Mouse (Mus musculus) midbrain, postnatal 0 days (tissue): ENCODE results near the gene Golph3l. TPM values are rescaled to one million over a fixed set of nuclear protein-coding genes. Genes with fewer than 3 reads are reported as not detected.

Source experiments
- ATAC-seq: fragments of 200-750 bp; cut with Nextera tagmentation; 2 replicates; pipeline ENCODE4 v1.8.0; 2017; ENCODE audit warnings: moderate number of reproducible peaks, mild to moderate bottlenecking, moderate TSS enrichment, moderate library complexity; ENCODE audit not compliant: low FRiP score
- DNase-seq: peaks from one replicate; pipeline ENCODE4 v3.0.0-alpha.2; 2015; ENCODE audit warnings: low spot score
- H3K27ac ChIP-seq: fragments of 300-500 bp; sonication (generic); 2 replicates; pipeline ENCODE4 v1.5.1; 2014; ENCODE audit warnings: low read depth, mild to moderate bottlenecking, low read length, mixed read lengths
- H3K27me3 ChIP-seq: fragments of 300-500 bp; sonication (generic); 2 replicates; pipeline ENCODE4 v1.6.1; 2014; ENCODE audit warnings: low read length, control low read depth, mixed read lengths; ENCODE audit not compliant: insufficient read depth
- H3K36me3 ChIP-seq: fragments of 300-500 bp; sonication (generic); 2 replicates; pipeline ENCODE4 v1.6.1; 2014; ENCODE audit warnings: low read length, control low read depth, mixed read lengths; ENCODE audit not compliant: insufficient read depth
- H3K4me1 ChIP-seq: fragments of 300-500 bp; sonication (generic); 2 replicates; pipeline ENCODE4 v1.6.1; 2014; ENCODE audit warnings: mild to moderate bottlenecking, control low read depth, antibody characterized with exemption, low read length, mixed read lengths; ENCODE audit not compliant: insufficient read depth
- H3K4me2 ChIP-seq: fragments of 300-500 bp; sonication (generic); 2 replicates; pipeline ENCODE4 v1.6.1; 2014; ENCODE audit warnings: low read depth, mild to moderate bottlenecking, low read length, mixed read lengths; ENCODE audit not compliant: poor library complexity, severe bottlenecking
- H3K4me3 ChIP-seq: fragments of 300-500 bp; sonication (generic); 2 replicates; pipeline ENCODE4 v1.5.1; 2014; ENCODE audit warnings: low read depth, mild to moderate bottlenecking, low read length, moderate library complexity
- H3K9ac ChIP-seq: fragments of 300-500 bp; sonication (generic); replicated peaks from 2 replicates; pipeline ENCODE4 v1.6.1; 2014; ENCODE audit warnings: mild to moderate bottlenecking, low read length, moderate library complexity, mixed read lengths; ENCODE audit not compliant: poor library complexity, severe bottlenecking
- H3K9me3 ChIP-seq: fragments of 300-500 bp; sonication (generic); 2 replicates; pipeline ENCODE4 v1.6.1; 2016; ENCODE audit warnings: low read length, control low read depth
- CTCF ChIP-seq: IDR thresholded peaks from 2 replicates; pipeline ENCODE4 v1.5.1; 2016; ENCODE audit warnings: antibody characterized with exemption, mild to moderate bottlenecking
- WGBS: fragments of 180-500 bp; shearing (Covaris S2); extraction: QIAGEN DNeasy Blood & Tissue Kit; methylation state at CpG from one replicate; pipeline ENCODE4 v1.1.7; 2014; 5-methylcytosine and 5-hydroxymethylcytosine counted together
- polyA plus RNA-seq: library from polyadenylated mRNA; unstranded; fragments of >200 nt; fragmentation: Nextera tagmentation; extraction: Ambion mirVana; gene quantifications from 2 replicates; pipeline ENCODE4 v1.2.1, GENCODE M21; 2015
- total RNA-seq: library from RNA; depleted of rRNA; stranded (reverse); fragments of >200 nt; gene quantifications from 2 replicates; pipeline ENCODE4 v1.2.3, GENCODE M21; 2014

The Golph3l gene
- total and polyA plus RNA-seq, 2 experiments from 2014 or later = 18.8 to 22.2 TPM

DNA sequence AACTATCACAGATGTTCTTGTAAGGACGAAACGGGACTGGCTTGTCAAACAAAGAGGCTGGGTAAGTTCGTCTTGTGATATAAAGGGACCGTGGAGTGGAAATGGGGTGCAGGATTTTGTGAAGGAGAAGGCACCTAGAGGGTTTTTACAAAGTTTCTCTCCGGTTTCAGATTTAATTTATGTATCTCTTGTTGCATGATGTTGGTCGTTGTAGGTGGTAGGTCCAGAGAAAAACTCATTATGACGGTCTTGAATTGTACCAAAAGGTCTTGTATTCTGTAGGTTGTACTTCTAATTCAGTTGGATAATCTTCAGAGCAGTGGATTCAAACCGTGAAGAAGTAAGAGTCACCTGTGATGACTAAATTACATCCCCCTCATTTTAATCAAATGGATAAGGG, 71.2 kb downstream of the Golph3l start:
- peak overlapping the region; percentile 58 for H3K4me2 ChIP-seq
- TF ChIP-seq CTCF = no peak
- H3K4me3 ChIP-seq = peak overlapping the region; percentile 96
- H3K27ac ChIP-seq = peak overlapping the region; percentile 99
- ATAC-seq (no peak), DNase-seq (no peak)
- H3K4me1 ChIP-seq = peaks cover 12% of the 10 kb centered on the region; the same call in 1 of the 2 replicates
- no peaks in the 10 kb centered on the region for H3K9me3 ChIP-seq
- no peaks in the 10 kb centered on the region for H3K27me3 ChIP-seq
- under 1% methylated on average over 8 of the region's 8 CpGs for WGBS
- peak overlapping the region; percentile 99 for H3K9ac ChIP-seq
- peaks cover 11% of the 10 kb centered on the region for H3K36me3 ChIP-seq

DNA sequence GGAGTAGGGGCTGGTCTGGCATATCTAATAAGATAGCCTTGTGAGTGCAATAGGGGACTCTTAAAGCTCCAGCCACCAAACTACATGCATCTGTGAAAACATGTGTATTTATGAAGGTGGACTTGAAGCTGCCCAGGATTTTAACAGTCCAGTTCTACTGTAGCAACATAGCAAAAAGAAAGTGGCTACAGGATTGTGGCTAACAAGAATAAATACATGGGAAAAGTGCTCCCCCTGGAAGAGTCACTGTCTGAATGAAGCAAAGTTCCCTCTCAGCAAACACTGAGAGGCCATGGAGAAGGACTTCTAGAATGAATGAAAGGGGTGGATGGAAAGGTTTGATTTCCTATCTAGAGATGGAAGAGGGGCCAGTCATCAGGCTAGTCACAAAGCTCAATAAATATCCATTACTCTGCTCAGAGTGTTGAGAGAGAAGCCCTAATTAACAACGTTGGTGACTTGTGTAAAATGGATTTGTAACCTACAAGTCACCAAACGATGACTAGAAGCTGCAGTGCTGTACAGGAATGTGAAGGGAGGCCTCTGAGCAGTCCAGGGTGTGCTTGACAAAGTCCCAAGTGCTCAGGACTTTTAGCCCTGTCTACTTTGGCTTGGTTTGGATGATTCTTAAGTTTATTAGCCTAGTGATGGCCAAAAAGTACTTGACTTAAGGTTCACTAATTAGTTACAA, 72.2 kb downstream of the Golph3l start:
- Histone ChIP-seq H3K36me3 (peaks cover 12% of the 10 kb centered on the region), H3K9me3 (no peaks in the 10 kb centered on the region), H3K4me1 (peaks cover 12% of the 10 kb centered on the region; the same call in 1 of the 2 replicates), H3K27me3 (no peaks in the 10 kb centered on the region), H3K27ac (no peak overlapping the region), H3K4me3 (peak overlapping the region; percentile 96), H3K4me2 (peak overlapping the region; percentile 58), H3K9ac (peak overlapping the region; percentile 99)
- DNase-seq (no peak), ATAC-seq (no peak)
- TF ChIP-seq CTCF = no peak; the same call in 1 of the 2 replicates
- 59% methylated on average over 2 of the region's 2 CpGs for WGBS

DNA sequence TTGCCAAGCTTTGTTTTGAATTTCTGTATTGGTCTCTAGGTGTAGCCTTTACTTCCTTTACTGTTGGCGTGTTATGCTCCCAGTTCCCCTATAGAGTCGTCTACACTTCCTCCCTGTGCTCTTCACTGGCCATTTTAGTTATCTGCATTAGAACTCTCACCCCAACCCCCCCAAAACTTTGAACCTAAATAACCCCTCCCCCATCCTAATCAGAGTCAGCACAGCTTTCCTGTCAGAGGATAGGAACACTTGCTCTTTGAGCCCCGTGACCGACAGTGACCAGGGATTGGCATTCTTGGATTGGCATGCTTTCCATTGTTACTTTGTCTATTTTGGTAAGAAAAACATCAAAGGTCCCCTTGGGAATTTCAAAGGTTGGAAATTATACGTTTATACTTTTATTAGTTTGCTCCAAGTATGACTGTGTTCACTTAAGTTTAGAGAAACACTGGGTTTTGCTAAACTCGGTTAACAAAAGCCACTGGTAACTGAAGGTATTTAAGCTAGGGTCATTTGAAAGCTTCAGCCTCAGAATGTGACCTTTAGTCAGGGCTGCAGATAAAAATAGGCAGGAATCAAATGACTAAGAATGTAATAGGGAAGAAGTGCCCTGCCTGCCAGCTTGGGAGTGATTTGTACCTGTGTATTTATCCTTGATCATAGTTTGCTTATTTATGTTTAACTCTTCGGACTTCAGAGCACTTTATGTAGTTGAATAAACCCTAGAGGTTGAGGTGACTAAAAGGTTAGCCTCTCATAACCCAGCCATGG, 73.4 kb downstream of the Golph3l start:
- 62% methylated on average over 7 of the region's 7 CpGs for WGBS
- peaks cover 12% of the 10 kb centered on the region; the same call in 1 of the 2 replicates for H3K4me1 ChIP-seq
- peak overlapping the region; percentile 2; the same call in 1 of the 2 replicates for H3K4me2 ChIP-seq
- TF ChIP-seq CTCF = no peak
- DNase-seq (no peak), ATAC-seq (no peak)
- H3K27ac ChIP-seq = no peak overlapping the region
- H3K9me3 ChIP-seq = no peaks in the 10 kb centered on the region
- H3K9ac ChIP-seq = no peak overlapping the region
- no peak overlapping the region for H3K4me3 ChIP-seq
- H3K36me3 ChIP-seq = peaks cover 12% of the 10 kb centered on the region
- no peaks in the 10 kb centered on the region for H3K27me3 ChIP-seq

DNA sequence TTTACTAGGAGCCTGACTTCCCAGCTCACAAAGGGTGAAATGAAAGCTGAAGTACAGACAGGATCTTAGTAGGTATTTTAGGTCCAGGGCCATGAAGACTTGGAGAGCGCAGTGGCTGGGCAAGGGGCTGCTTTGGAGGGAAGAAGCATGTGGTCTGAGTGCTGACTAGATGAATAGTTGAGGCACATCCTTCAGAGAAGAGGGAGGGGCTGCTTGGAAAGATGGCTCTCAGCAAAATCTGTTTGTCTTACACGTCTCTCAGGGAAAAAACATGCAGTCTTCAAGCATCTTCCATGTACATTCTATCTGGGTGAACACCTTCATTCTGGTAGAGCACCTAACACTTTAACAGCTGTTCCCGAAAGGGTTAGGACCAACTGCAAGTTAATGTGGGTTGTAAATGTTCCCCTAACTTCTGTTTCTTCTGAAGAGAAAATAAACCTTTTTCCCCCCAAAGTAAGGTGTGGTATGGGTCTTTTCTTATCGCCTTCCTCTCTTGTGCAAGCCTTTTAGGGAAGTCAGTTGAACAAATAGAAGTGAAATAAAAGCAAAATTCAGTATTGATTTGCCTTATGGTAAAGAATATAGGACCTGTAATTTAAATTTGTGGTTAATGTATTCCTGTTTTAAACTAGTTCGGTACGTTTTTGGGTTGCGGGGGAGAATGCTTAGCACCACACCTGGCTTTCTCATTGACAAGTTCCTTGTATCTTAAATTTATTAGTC, 74.2 kb downstream of the Golph3l start:
- H3K4me2 ChIP-seq = 0 out of 2 replicates have a peak overlapping the region, but pooled peaks have one; percentile 2
- 80% methylated on average over 7 of the region's 7 CpGs for WGBS
- no peak for ATAC-seq
- no peaks in the 10 kb centered on the region for H3K27me3 ChIP-seq
- H3K27ac ChIP-seq = no peak overlapping the region
- no peak for DNase-seq
- H3K4me3 ChIP-seq = no peak overlapping the region
- peaks cover 12% of the 10 kb centered on the region for H3K36me3 ChIP-seq
- no peak overlapping the region for H3K9ac ChIP-seq
- no peaks in the 10 kb centered on the region for H3K9me3 ChIP-seq
- peaks cover 9% of the 10 kb centered on the region; the same call in 1 of the 2 replicates for H3K4me1 ChIP-seq
- TF ChIP-seq CTCF = no peak

DNA sequence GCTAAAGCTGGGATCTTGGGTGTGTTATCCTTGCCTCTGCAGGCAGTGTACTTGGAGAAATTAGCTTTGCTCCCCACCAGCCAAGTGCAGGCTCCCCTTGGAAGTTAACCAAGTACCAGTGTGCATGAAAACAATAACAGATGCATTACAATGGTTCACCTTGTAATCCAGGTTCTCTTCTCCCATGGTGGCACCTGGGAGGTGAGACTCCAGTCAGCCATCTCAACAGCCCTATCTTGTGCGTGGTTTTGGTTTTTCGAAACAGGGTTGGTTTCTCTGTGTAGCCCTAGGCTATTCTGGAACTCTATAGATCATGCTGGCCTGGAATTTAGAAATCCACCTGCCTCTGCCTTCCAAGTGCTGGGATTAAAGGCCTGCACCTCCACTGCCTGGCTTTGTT, 74.8 kb downstream of the Golph3l start:
- no peak overlapping the region for H3K9ac ChIP-seq
- H3K4me3 ChIP-seq = no peak overlapping the region
- no peaks in the 10 kb centered on the region for H3K27me3 ChIP-seq
- no peak overlapping the region for H3K27ac ChIP-seq
- WGBS = 88% methylated on average over 2 of the region's 2 CpGs
- no peak for DNase-seq
- peaks cover 6% of the 10 kb centered on the region; the same call in 1 of the 2 replicates for H3K4me1 ChIP-seq
- H3K4me2 ChIP-seq = no peak overlapping the region
- ATAC-seq = no peak
- H3K9me3 ChIP-seq = no peaks in the 10 kb centered on the region
- peaks cover 12% of the 10 kb centered on the region for H3K36me3 ChIP-seq
- no peak for TF ChIP-seq CTCF
